Mouse (Mus musculus) embryonic facial prominence, embryonic 14.5 days (tissue): ENCODE data around the gene Gm49366. TPM values are rescaled to one million over a fixed set of nuclear protein-coding genes. Genes with fewer than 3 reads are reported as not detected.

Experiments used
- polyA plus RNA-seq: library from polyadenylated mRNA; unstranded; fragments of >200 nt; fragmentation: Nextera tagmentation; extraction: Ambion mirVana; gene quantifications from 2 replicates; pipeline ENCODE4 v1.2.1, GENCODE M21; 2014

Gm49366 gene
- polyA plus RNA-seq, 1 experiment from 2014 or later, result not detected

Other genes with a start within 250 kb of the Gm49366 start
- gene Numb, start 117.0 kb upstream of the Gm49366 start, polyA plus RNA-seq, result 29.9 and 33.1 TPM in 2 replicates
- 11.8 and 13.0 TPM in 2 replicates for gene Riox1, start 88.3 kb upstream of the Gm49366 start, polyA plus RNA-seq
- gene Heatr4, start 54.1 kb upstream of the Gm49366 start, polyA plus RNA-seq, result not detected in 2 replicates
- 9.8 and 14.5 TPM in 2 replicates for gene Acot2, start 51.1 kb upstream of the Gm49366 start, polyA plus RNA-seq
- gene Acot1, start 29.4 kb upstream of the Gm49366 start, polyA plus RNA-seq, result 40.2 and 41.4 TPM in 2 replicates
- 0.13 and 0.38 TPM in 2 replicates for gene Acot4, start 556 bp upstream of the Gm49366 start, polyA plus RNA-seq
- gene Acot3, start 13.2 kb downstream of the Gm49366 start, polyA plus RNA-seq, result 0.13 TPM in 1 of 2 replicates, not detected in the other
- gene Acot5, start 30.4 kb downstream of the Gm49366 start, polyA plus RNA-seq, result not detected in 2 replicates
- 2.3 and 2.6 TPM in 2 replicates for gene Acot6, start 61.7 kb downstream of the Gm49366 start, polyA plus RNA-seq
- 5.9 and 7.1 TPM in 2 replicates for gene Dnal1, start 75.4 kb downstream of the Gm49366 start, polyA plus RNA-seq
- 1.4 TPM in 2 replicates for gene Pnma1, start 109.6 kb downstream of the Gm49366 start, polyA plus RNA-seq
- 9.4 and 9.8 TPM in 2 replicates for gene Elmsan1, start 179.9 kb downstream of the Gm49366 start, polyA plus RNA-seq
- gene Ptgr2, start 246.3 kb downstream of the Gm49366 start, polyA plus RNA-seq, result 18.8 and 22.5 TPM in 2 replicates